Mouse (Mus musculus) mouse trophoblast stem cell (cell line): ENCODE results near the gene N4bp2l2.

Experiments used
- in situ Hi-C, 2 experiments: fragments of 300-500 bp; cut with MseI, MboI; formaldehyde crosslinking; loops; 2 replicates in 1 of 2; 3 replicates in 1 of 2; pipeline ENCODE4 v1.15.1; 2025

Gene N4bp2l2

GRCm38 (mm10) chr5:150561783-150562182, 104.2 kb downstream of the N4bp2l2 start:
- in situ Hi-C loops = no loop called here

- in situ Hi-C loops = no loop called here
Measured at GRCm38 (mm10) chr5:150561376-150561775, 104.6 kb downstream of the N4bp2l2 start.

GRCm38 (mm10) chr5:150560851-150561250, 105.1 kb downstream of the N4bp2l2 start:
- in situ Hi-C loops = no loop called here

- in situ Hi-C loops = no loop called here
Measured at GRCm38 (mm10) chr5:150559519-150560103, 106.4 kb downstream of the N4bp2l2 start.
